Mouse (Mus musculus): ENCODE data around the gene Pitx2.

Pitx2 gene

GRCm38 (mm10) chr3:129218371-129218921 is 18.8 kb downstream of the Pitx2 start:
- DNase-seq, result no peak

GRCm38 (mm10) chr3:129220086-129220670 is 20.5 kb downstream of the Pitx2 start:
- DNase-seq, result no peak

- no peak for DNase-seq
These were observed 21.2 kb downstream of the Pitx2 start for GRCm38 (mm10) chr3:129220681-129221379.

GRCm38 (mm10) chr3:129221380-129222260 is 21.9 kb downstream of the Pitx2 start:
- no peak for DNase-seq

- no peak for DNase-seq
These were observed 23.0 kb downstream of the Pitx2 start for GRCm38 (mm10) chr3:129222448-129223290.

- DNase-seq, result no peak
These were observed 23.7 kb downstream of the Pitx2 start for GRCm38 (mm10) chr3:129223401-129223800.

- DNase-seq, result no peak
These were observed 24.5 kb downstream of the Pitx2 start for GRCm38 (mm10) chr3:129223964-129224805.

- no peak for DNase-seq
These were observed 25.3 kb downstream of the Pitx2 start for GRCm38 (mm10) chr3:129224806-129225576.

- no peak for DNase-seq
These were observed 26.1 kb downstream of the Pitx2 start for GRCm38 (mm10) chr3:129225577-129226289.

- no peak for DNase-seq
These were observed 27.0 kb downstream of the Pitx2 start for GRCm38 (mm10) chr3:129226681-129227080.

- no peak for DNase-seq
These were observed 27.7 kb downstream of the Pitx2 start for GRCm38 (mm10) chr3:129227331-129227730.

- no peak for DNase-seq
These were observed 38.3 kb downstream of the Pitx2 start for GRCm38 (mm10) chr3:129238010-129238409.

- no peak for DNase-seq
These were observed 39.1 kb downstream of the Pitx2 start for GRCm38 (mm10) chr3:129238664-129239258.

- no peak for DNase-seq
These were observed 51.3 kb downstream of the Pitx2 start for GRCm38 (mm10) chr3:129250997-129251396.

- no peak for DNase-seq
These were observed 54.6 kb downstream of the Pitx2 start for GRCm38 (mm10) chr3:129254246-129254645.

- no peak for DNase-seq
These were observed 56.6 kb downstream of the Pitx2 start for GRCm38 (mm10) chr3:129256283-129256682.

- peak; percentile 32 for DNase-seq
These were observed 57.1 kb downstream of the Pitx2 start for GRCm38 (mm10) chr3:129256766-129257165.

GRCm38 (mm10) chr3:129258497-129258896 is 58.8 kb downstream of the Pitx2 start:
- no peak for DNase-seq

Data from lung, postnatal 10 days (tissue).